Mouse (Mus musculus) heart, embryonic 15.5 days (tissue): ENCODE measurements at regions not wholly inside any gene's neighbourhood (a gene's known extent, or its start where the extent isn't known, plus 50 kb on each side); places are given as distances from the start of the nearest gene placed in this dataset.

Experiments used
- ATAC-seq: fragments of 200-750 bp; cut with Nextera tagmentation; replicated peaks from 2 replicates; pipeline ENCODE4 v1.8.0; 2017; ENCODE audit warnings: low read depth, moderate TSS enrichment; ENCODE audit not compliant: insufficient number of reproducible peaks, insufficient read depth, low FRiP score
- H3K27ac ChIP-seq: fragments of 300-500 bp; sonication (generic); 2 replicates; pipeline ENCODE4 v1.5.1; 2015; ENCODE audit warnings: mild to moderate bottlenecking, inconsistent platforms
- H3K27me3 ChIP-seq: fragments of 300-500 bp; sonication (generic); 2 replicates; pipeline ENCODE4 v1.6.1; 2015; ENCODE audit warnings: inconsistent platforms
- H3K36me3 ChIP-seq: fragments of 300-500 bp; sonication (generic); 2 replicates; pipeline ENCODE4 v1.6.1; 2015; ENCODE audit warnings: mild to moderate bottlenecking, inconsistent platforms
- H3K4me1 ChIP-seq: fragments of 300-500 bp; sonication (generic); replicated peaks from 2 replicates; pipeline ENCODE4 v1.6.1; 2015; ENCODE audit warnings: inconsistent platforms
- H3K4me2 ChIP-seq: fragments of 300-500 bp; sonication (generic); 2 replicates; pipeline ENCODE4 v1.6.1; 2015; ENCODE audit warnings: inconsistent platforms, mild to moderate bottlenecking, moderate library complexity
- H3K4me3 ChIP-seq: fragments of 300-500 bp; sonication (generic); 2 replicates; pipeline ENCODE4 v1.5.1; 2015; ENCODE audit warnings: mild to moderate bottlenecking, inconsistent platforms
- H3K9ac ChIP-seq: fragments of 300-500 bp; sonication (generic); 2 replicates; pipeline ENCODE4 v1.6.1; 2015; ENCODE audit warnings: mild to moderate bottlenecking, inconsistent platforms
- H3K9me3 ChIP-seq: fragments of 300-500 bp; sonication (generic); replicated peaks from 2 replicates; pipeline ENCODE4 v1.6.1; 2016; ENCODE audit warnings: inconsistent platforms
- WGBS: fragments of 180-500 bp; shearing (Covaris S2); methylation state at CpG from one replicate; pipeline ENCODE4 v1.1.7; 2015; ENCODE audit warnings: mixed read lengths; 5-methylcytosine and 5-hydroxymethylcytosine counted together

- H3K4me2 ChIP-seq = no peak overlapping the region; the same call in 1 of the 2 replicates
- 70% methylated on average over 14 of the region's 14 CpGs for WGBS
- 0 out of 2 replicates have a peak, but pooled peaks cover 5% of the 10 kb centered on the region for H3K27me3 ChIP-seq
These were observed 50.3 kb upstream of the Hunk start for GRCm38 (mm10) chr16:90335499-90335898.

DNA sequence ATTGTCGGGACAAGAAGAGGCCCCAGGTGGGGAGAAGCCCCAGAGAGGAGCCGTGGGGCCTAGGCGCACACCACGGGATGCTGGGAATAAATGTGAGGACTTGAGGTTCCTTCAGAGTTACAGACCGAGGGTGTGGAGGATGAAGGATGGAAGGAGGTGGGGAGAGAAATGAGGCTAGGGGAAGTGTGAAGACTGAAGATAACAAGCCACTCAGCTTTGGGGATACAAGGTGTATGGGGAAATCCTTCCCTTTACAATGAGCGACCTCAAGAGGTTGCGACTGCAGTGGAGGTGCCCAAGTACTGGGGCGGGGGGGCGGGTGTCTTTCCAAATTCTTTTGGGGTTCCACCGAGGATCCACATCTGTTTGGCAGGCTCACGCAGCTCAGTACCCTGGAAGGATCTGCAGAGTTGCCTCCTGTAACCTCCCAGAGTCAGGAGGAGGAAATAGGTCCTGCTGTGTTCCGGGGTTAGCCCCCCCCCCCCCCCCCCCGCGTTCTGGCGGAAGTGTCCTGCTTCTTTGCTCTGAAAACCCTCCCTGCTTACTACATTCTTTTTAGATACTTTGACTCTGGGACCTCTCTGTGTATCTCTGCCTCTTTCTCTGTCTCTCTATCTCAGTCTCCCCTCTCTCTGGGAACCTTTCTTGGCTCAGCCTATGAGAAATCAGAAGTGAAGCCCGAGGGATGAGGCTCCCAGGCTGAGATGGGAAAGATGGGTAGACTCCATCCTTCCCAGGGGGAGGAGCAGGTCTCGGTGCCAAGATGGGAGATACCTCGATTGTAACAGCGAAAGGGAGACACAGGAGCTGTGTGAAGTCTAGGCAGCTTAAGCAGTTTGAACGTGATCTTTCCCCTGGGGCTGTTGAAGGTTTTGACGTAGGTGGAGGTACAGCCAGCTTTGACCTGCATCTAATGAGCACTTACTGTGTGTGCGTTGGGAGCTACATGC lies 49.8 kb upstream of the Scaf4 start:
- Histone ChIP-seq H3K27ac (no peak overlapping the region), H3K36me3 (no peaks in the 10 kb centered on the region), H3K27me3 (0 out of 2 replicates have a peak, but pooled peaks cover 5% of the 10 kb centered on the region), H3K4me3 (no peak overlapping the region), H3K4me2 (0 out of 2 replicates have a peak overlapping the region, but pooled peaks have one; percentile 7), H3K9me3 (no peaks in the 10 kb centered on the region), H3K4me1 (0 out of 2 replicates have a peak, but pooled peaks cover 3% of the 10 kb centered on the region), H3K9ac (no peak overlapping the region)
- 47% methylated on average over 21 of the region's 22 CpGs for WGBS
- no peak for ATAC-seq

More at GRCm38 (mm10) chr16:90335499-90335898, 50.3 kb upstream of the Hunk start:
- no peaks in the 10 kb centered on the region for H3K36me3 ChIP-seq
- H3K9me3 ChIP-seq = no peaks in the 10 kb centered on the region
- no peak overlapping the region for H3K4me3 ChIP-seq
- ATAC-seq = no peak
- no peak overlapping the region for H3K27ac ChIP-seq
- H3K9ac ChIP-seq = no peak overlapping the region
- H3K4me1 ChIP-seq = no peaks in the 10 kb centered on the region
